Mouse (Mus musculus) stomach, embryonic 14.5 days (tissue): ENCODE results near the gene Grik4. TPM values are rescaled to one million over a fixed set of nuclear protein-coding genes. Genes with fewer than 3 reads are reported as not detected.

Experiments
- ATAC-seq: fragments of 200-750 bp; cut with Nextera tagmentation; 2 replicates; pipeline ENCODE4 v1.8.0; 2017; ENCODE audit warnings: low read depth, moderate TSS enrichment; ENCODE audit not compliant: insufficient number of reproducible peaks, insufficient read depth, low FRiP score
- H3K27ac ChIP-seq: fragments of 300-500 bp; sonication (generic); 2 replicates; pipeline ENCODE4 v1.5.1; 2014; ENCODE audit warnings: mild to moderate bottlenecking, low read length, moderate library complexity, mixed read lengths
- H3K27me3 ChIP-seq: fragments of 300-500 bp; sonication (generic); 2 replicates; pipeline ENCODE4 v1.6.1; 2014; ENCODE audit warnings: low read length, control low read depth, mixed read lengths; ENCODE audit not compliant: control insufficient read depth, insufficient read depth
- H3K36me3 ChIP-seq: fragments of 300-500 bp; sonication (generic); 2 replicates; pipeline ENCODE4 v1.6.1; 2014; ENCODE audit warnings: mild to moderate bottlenecking, control low read depth, low read length, moderate library complexity, mixed read lengths; ENCODE audit not compliant: control insufficient read depth, insufficient read depth
- H3K4me1 ChIP-seq: fragments of 300-500 bp; sonication (generic); 2 replicates; pipeline ENCODE4 v1.6.1; 2014; ENCODE audit warnings: low read length, control low read depth, mixed read lengths; ENCODE audit not compliant: control insufficient read depth, insufficient read depth
- H3K4me2 ChIP-seq: fragments of 300-500 bp; sonication (generic); replicated peaks from 2 replicates; pipeline ENCODE4 v1.6.1; 2014; ENCODE audit warnings: low read depth, low read length, control low read depth
- H3K4me3 ChIP-seq: fragments of 300-500 bp; sonication (generic); 2 replicates; pipeline ENCODE4 v1.5.1; 2014; ENCODE audit warnings: low read depth, low read length, control low read depth
- H3K9ac ChIP-seq: fragments of 300-500 bp; sonication (generic); replicated peaks from 2 replicates; pipeline ENCODE4 v1.6.1; 2014; ENCODE audit warnings: low read depth, mild to moderate bottlenecking, control low read depth, low read length, moderate library complexity, mixed read lengths
- H3K9me3 ChIP-seq: fragments of 300-500 bp; sonication (generic); 2 replicates; pipeline ENCODE4 v1.6.1; 2016; ENCODE audit warnings: low read depth, low read length, control low read depth; ENCODE audit not compliant: control insufficient read depth
- WGBS: fragments of 180-500 bp; shearing (Covaris S2); extraction: QIAGEN DNeasy Blood & Tissue Kit; methylation state at CpG from one replicate; pipeline ENCODE4 v1.1.7; 2014; 5-methylcytosine and 5-hydroxymethylcytosine counted together
- polyA plus RNA-seq: library from polyadenylated mRNA; unstranded; fragments of >200 nt; fragmentation: Nextera tagmentation; extraction: Ambion mirVana; gene quantifications from 2 replicates; pipeline ENCODE4 v1.2.1, GENCODE M21; 2014

Gene Grik4
- polyA plus RNA-seq, 1 experiment from 2014 or later: 1.4 TPM

- Histone ChIP-seq H3K9me3 (no peaks in the 10 kb centered on the region), H3K9ac (no peak overlapping the region), H3K4me2 (no peak overlapping the region), H3K4me1 (no peaks in the 10 kb centered on the region), H3K27ac (no peak overlapping the region), H3K27me3 (no peaks in the 10 kb centered on the region), H3K36me3 (no peaks in the 10 kb centered on the region), H3K4me3 (no peak overlapping the region)
- 71% methylated on average over 10 of the region's 10 CpGs for WGBS
- no peak for ATAC-seq
These were observed 297.5 kb downstream of the Grik4 start for GRCm38 (mm10) chr9:42646821-42647220.

DNA sequence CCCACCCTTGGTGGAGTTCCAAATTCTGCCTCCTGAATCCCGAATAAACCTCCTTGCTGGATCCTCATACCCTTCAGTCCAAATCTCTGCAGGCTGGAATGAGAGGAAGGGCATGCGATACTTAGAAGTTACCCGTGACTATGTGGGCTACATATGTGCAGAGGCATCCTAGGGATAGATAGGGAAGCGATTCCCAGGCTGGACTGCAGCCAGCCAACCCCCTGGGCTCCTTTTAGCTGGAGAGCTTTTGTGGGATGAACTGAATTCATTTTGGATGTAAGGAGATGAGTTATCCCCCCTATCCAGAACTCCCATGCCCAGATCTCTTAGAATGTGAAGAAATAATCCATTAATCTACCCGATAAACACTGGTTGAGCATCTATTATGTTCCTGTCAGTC is 299.1 kb downstream of the Grik4 start:
- H3K27me3 ChIP-seq: no peaks in the 10 kb centered on the region
- no peaks in the 10 kb centered on the region for H3K4me1 ChIP-seq
- H3K36me3 ChIP-seq: no peaks in the 10 kb centered on the region
- H3K4me3 ChIP-seq: no peak overlapping the region
- 86% methylated on average over 5 of the region's 5 CpGs for whole genome bisulfite sequencing
- no peak overlapping the region for H3K27ac ChIP-seq
- H3K9ac ChIP-seq: no peak overlapping the region
- no peak overlapping the region for H3K4me2 ChIP-seq
- no peaks in the 10 kb centered on the region for H3K9me3 ChIP-seq
- no peak for ATAC-seq

DNA sequence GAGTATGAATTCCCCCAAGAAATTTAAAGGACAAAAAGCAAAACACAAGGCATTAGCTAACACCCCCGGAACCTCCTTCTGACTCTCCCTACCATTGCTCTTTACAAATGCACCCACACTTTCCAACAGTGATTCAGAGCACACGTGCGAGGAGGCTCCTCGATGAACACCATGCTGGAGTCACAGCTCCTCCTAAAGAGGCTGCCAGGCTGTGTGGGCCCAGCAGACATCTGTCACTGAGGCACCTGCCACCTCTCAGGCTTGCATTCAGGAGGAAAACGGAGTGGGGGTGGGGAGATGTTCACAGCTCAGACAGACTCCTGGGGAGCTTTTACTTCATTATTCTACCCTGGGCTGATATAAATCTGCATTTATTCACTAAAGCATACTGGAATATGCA is 301.5 kb downstream of the Grik4 start:
- Histone ChIP-seq H3K4me3 (no peak overlapping the region), H3K9ac (no peak overlapping the region), H3K9me3 (no peaks in the 10 kb centered on the region), H3K4me2 (no peak overlapping the region), H3K27me3 (no peaks in the 10 kb centered on the region), H3K36me3 (no peaks in the 10 kb centered on the region), H3K27ac (no peak overlapping the region), H3K4me1 (no peaks in the 10 kb centered on the region)
- ATAC-seq: no peak
- 46% methylated on average over 5 of the region's 5 CpGs for WGBS

GRCm38 (mm10) chr9:42641550-42642117 is 302.7 kb downstream of the Grik4 start:
- Histone ChIP-seq H3K9me3 (no peaks in the 10 kb centered on the region), H3K27ac (no peak overlapping the region), H3K27me3 (no peaks in the 10 kb centered on the region), H3K4me2 (no peak overlapping the region), H3K4me1 (no peaks in the 10 kb centered on the region), H3K4me3 (no peak overlapping the region), H3K36me3 (no peaks in the 10 kb centered on the region), H3K9ac (no peak overlapping the region)
- 0 out of 2 replicates have a peak, but pooled peaks have one; percentile 58 for ATAC-seq
- WGBS: 57% methylated on average over 11 of the region's 11 CpGs

DNA sequence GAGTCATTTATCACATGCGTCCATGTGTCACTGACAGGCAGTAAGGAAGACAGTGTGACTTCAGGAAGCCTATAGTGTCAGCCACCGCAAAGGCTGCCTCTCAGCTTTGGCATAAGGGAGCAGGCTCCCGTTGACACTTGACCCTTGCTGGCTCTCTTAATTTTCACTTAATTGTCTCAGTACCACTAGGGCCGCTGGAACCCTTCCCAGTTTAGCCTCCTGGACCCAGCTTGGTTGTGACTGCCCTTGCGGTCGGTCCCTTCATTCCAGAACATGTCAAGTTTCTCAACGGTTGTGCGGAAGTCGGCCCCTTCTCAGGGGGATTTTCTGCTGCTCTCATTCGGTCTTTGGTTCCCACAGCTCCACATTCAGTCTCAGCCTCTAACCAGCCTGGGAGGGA is 307.8 kb downstream of the Grik4 start:
- Histone ChIP-seq H3K4me2 (no peak overlapping the region), H3K36me3 (no peaks in the 10 kb centered on the region), H3K9ac (no peak overlapping the region), H3K9me3 (no peaks in the 10 kb centered on the region), H3K27me3 (no peaks in the 10 kb centered on the region), H3K4me3 (no peak overlapping the region), H3K27ac (no peak overlapping the region), H3K4me1 (no peaks in the 10 kb centered on the region)
- no peak for ATAC-seq
- 75% methylated on average over 10 of the region's 10 CpGs for WGBS

- no peak overlapping the region for H3K27ac ChIP-seq
- H3K4me1 ChIP-seq: no peaks in the 10 kb centered on the region
- no peaks in the 10 kb centered on the region for H3K27me3 ChIP-seq
- no peaks in the 10 kb centered on the region for H3K9me3 ChIP-seq
- H3K4me2 ChIP-seq: no peak overlapping the region
- WGBS: 90% methylated on average over 4 of the region's 4 CpGs
- no peak for ATAC-seq
- H3K9ac ChIP-seq: no peak overlapping the region
- no peak overlapping the region for H3K4me3 ChIP-seq
- no peaks in the 10 kb centered on the region for H3K36me3 ChIP-seq
These were observed 312.8 kb downstream of the Grik4 start for GRCm38 (mm10) chr9:42631479-42631878.

DNA sequence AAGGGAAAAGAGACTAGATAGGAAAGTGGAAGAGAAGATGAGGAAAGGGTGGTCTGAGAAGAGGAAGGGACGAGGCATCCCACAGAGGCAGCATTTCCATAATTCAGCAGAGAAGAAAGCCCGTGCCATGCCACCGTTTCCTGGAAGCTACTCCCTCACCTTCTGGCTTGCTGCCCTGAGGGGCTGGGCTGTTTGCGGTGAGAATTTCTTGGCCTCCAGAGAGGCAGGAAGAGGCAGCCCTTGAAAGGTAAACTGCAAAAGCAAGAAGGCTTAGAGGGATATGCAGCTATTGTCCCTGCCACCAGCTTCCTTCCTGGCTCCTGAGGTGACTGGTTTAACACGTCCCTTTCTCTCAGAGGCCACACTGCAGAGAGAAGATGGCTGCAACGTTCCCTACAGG is 316.7 kb downstream of the Grik4 start:
- ATAC-seq: no peak

DNA sequence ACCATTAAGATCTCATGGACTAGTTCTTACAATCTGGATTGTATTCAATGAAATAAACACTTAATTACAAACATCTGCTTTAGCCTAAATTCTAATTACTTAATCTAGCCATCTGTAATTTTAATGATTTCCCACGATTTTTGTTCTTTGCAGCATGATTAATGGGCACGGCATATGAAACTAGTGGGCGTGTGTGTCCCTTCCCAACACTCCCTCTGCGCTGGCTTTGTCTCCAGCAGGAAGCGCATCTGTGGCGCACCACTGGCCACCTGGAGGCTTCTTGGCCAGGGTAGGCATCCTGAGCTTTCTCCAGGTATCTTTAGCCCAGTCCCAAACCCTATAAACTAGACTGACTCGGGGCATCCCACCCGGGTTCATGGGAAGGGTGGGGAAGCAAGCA is 317.1 kb downstream of the Grik4 start:
- H3K9ac ChIP-seq: no peak overlapping the region
- no peaks in the 10 kb centered on the region for H3K9me3 ChIP-seq
- H3K4me1 ChIP-seq: no peaks in the 10 kb centered on the region
- no peaks in the 10 kb centered on the region for H3K36me3 ChIP-seq
- no peak overlapping the region for H3K27ac ChIP-seq
- ATAC-seq: no peak
- H3K4me2 ChIP-seq: no peak overlapping the region
- H3K4me3 ChIP-seq: no peak overlapping the region
- WGBS: 61% methylated on average over 8 of the region's 8 CpGs
- no peaks in the 10 kb centered on the region for H3K27me3 ChIP-seq

More for the DNA sequence above, 316.7 kb downstream of the Grik4 start:
- Histone ChIP-seq H3K4me2 (no peak overlapping the region), H3K9me3 (no peaks in the 10 kb centered on the region), H3K27ac (no peak overlapping the region), H3K4me3 (no peak overlapping the region), H3K9ac (no peak overlapping the region), H3K36me3 (no peaks in the 10 kb centered on the region), H3K27me3 (no peaks in the 10 kb centered on the region), H3K4me1 (no peaks in the 10 kb centered on the region)
- 19% methylated on average over 6 of the region's 6 CpGs for WGBS

- Histone ChIP-seq H3K27me3 (no peaks in the 10 kb centered on the region), H3K36me3 (no peaks in the 10 kb centered on the region), H3K4me3 (no peak overlapping the region), H3K27ac (no peak overlapping the region), H3K4me2 (no peak overlapping the region), H3K9ac (no peak overlapping the region), H3K4me1 (no peaks in the 10 kb centered on the region), H3K9me3 (no peaks in the 10 kb centered on the region)
- no peak for ATAC-seq
- 70% methylated on average over 6 of the region's 6 CpGs for WGBS
These were observed 318.0 kb downstream of the Grik4 start for GRCm38 (mm10) chr9:42626226-42626775.
